Mouse (Mus musculus) layer of hippocampus, adult 9-11 months (tissue): ENCODE data around the gene Tbata.

ENCODE experiments used
- DNase-seq: peaks from one replicate; pipeline ENCODE4 v3.0.0; 2022

The Tbata gene

DNA sequence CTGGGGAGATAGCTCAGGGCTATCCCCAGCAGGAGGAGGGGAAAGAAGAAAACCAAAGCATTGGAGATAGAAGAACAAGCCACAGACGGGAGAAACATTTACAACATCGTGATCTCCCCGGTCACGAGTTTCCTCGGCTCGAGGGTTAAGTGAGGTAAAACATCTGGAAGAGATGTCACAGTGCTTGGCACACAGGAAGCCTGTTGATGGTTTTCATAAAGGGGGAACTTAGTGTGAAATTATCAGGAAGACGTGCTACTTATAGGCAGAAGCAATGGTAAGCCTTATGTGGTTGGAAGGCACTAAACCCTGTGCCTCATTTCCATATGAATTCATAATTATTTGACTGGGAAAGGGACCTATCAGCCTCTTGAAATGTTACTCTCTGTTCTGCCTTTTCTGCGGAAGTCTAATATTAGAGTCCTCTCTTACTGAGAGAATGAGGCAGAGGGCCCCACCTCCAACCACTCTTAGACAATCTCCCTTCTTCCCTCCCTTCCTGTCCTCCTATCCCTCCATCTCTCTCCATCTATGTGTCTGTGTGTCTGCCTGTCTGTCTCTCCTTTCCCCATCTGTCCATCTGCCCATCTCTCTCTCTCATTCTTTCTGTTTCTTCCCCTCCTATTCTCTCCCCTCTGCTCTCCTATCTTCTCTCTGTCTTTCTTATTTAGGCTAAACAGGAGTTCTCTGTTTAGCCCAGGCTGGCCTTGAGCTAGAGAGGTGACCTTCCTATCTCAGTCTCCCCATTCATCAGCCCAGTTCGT is 4.2 kb upstream of the Tbata start:
- no peak for DNase-seq

DNA sequence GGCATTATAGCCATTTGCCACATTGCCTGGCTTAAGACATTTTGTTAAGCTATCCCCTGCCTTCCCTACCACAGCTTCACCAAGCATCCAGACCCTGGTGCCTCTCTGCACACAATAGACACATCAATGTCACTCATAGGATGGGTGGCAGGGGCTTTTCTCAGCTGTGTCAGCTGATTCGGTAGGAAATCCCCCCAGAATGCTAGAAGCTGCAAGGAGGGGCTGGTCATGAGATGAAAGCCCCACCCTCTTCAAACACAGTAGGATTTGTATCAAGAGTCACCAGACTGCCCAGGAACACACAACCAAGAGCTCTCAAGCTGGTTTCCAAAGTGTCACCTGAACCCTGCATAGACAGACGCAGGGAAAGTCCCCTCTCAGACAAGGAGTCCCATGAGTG is 3.4 kb upstream of the Tbata start:
- DNase-seq, result no peak

DNA sequence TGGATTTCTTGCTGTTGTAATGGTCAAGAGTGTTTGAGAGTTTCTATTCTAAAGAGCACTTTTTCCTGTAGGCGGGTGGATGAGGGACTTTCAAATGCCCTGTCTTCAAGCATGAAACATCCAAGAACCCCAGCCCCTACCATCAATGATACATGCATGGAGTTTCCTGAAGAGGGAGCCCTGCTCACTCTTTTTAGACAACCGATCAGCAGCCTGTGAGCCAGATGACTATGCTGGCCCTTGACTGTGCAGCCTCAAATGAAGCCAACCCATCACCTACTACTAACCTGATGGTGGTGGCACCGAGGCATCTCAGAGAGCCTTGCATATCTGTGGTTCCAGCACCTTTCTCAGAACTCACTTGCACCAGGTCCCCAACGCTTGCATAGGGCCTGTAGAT is 742 bp downstream of the Tbata start:
- no peak for DNase-seq

DNA sequence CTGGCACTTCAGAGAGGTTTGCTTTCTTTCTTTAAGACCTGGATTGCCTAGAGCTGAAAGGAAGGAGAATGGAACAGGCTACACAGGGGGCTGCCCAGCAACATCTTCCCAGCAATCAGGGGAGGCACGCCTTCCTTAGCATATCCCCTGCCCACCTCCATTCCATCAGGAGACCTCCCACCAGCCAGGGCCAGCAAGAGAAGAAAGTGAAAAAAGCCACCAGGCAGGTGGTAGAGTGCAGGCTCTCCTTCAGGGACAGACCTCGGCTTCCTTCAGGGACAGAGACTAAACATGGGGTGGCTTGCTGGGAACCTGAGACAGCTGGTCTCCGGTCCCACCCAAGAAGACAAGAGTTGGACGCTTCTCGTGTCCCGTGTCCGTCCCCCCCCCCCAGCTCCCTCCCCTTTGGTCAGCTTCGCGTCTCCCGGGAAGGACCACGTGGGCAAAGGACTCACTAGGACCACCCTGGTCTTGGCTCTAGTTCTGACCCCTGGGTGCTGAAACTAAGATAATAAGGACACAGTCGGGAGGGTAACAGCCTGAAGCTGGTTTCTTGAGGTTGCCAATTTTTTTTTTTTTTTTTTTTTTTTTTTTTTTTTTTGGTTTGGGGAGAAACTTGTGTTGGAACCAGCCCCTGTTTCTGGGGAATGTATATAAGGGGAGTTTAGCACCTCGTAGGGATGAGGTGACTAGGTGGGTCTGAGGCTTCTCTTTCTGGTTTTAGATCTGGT is 3.1 kb downstream of the Tbata start:
- DNase-seq, result no peak

DNA sequence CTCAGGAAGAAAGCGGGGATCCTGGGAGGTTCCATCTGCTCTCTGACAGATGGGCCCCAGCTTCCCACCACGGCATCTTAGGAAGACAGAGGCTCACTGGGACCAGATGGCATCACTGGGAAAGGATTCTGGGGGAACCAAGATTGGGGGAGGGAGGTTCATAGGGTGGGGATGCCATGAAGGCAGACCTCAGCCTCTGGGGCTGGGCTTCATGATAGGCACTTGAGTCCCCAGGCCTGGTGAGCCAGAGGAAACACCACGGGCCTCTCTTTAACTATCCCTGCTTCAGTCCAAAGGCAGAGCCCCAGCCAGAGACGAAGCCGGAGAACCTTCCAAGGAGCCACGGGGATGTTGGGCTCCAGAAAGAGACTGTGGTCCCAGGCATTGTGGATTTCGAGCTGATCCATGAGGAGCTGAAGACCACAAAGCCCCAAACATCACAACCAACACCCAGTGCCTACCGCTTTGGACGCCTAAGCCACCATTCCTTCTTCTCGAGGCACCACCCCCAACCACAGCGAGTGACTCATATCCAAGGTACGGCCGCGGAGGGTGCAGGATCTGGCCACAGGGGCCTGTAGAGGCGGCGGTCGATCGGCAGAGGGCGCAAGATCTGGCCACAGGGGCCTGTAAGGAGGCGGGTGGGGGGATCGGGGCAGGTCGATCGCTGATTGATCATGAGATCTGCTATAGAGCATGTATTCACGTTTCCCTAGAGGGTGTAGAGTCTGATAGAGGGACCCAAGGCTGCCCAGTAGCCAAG is 3.9 kb downstream of the Tbata start:
- peak; percentile 57 for DNase-seq

DNA sequence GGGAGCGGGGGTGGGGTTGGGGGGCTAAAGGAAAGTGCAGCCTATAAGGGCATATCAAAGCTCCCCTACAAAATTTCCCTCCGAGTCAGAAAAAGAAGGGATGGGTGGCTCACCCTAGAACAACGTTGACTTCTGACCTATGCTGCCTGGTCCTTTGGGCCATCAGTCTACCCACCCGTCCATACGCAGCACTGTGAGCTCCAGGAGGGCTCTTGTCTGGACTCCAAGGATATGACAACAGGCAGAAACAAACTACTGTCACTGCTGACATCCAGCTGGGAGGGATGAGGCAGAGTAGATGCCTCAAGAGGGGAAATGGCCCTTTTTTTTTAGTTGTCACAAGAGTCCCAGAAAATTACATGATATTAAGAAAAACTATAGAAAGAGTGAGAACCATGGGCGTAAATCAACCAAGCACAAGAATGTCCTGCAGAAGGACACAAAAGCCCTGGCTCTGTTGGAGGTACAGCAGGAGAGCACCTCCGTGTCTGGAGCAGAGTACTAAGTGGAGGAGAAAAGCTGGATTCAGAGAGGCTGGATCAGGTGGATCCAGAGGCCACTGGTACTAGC is 4.6 kb downstream of the Tbata start:
- no peak for DNase-seq

DNA sequence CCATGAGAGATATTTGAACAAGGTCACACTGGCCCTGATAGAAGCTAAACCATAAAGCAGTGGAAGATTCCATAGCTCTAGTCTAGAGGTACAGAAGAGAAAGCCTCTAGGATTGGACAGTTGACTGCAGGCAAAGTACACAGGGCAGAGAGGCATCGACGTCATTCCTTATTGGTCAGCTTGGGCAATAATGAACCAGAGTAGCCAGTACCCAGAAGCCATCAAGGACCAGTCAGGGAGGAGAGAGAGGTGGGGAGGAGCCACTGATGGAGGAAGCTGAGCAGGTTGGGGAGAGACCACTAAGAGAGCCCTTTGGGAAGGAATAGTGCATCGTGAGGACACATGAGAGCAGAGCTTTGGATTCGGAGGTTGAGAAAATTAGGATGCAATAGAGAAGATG is 6.0 kb downstream of the Tbata start:
- DNase-seq, result no peak

DNA sequence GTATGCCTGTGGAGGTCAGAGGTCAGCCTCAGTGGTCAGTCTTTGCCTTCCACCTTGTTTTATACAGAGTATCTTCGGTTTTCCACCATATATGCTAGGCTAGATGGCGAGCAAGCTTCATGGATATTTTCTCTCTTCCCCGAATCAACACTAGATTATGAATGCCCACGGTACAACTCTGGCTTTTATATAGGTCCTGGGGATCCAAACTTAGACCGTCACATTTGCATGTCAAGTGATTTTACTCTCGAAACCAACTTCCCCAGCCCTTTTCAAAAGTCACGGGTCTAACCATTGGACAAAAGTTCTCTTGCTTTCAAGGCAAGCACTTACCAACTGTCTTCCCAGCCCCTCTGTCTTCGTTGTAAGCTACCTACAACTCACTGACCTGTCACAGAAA is 6.9 kb downstream of the Tbata start:
- no peak for DNase-seq

DNA sequence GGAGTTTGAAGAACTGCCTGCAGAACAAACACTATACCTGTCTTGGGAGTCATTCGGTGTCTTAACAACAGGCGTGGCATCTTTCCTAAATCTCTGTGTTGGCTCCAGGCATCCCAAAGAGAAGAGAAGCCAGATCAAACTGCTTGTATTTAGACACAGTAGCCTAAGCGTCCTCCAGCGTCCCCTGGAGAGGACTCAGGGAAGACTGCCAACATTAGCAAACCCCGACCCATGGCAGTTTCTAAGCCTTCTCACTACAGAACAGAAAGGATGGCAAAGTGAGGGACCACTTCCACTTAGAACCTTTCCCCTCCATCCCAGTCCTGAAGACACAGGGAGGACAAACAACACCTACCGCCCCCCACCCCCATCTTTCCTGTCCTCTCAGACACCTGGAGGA is 8.2 kb downstream of the Tbata start:
- no peak for DNase-seq

DNA sequence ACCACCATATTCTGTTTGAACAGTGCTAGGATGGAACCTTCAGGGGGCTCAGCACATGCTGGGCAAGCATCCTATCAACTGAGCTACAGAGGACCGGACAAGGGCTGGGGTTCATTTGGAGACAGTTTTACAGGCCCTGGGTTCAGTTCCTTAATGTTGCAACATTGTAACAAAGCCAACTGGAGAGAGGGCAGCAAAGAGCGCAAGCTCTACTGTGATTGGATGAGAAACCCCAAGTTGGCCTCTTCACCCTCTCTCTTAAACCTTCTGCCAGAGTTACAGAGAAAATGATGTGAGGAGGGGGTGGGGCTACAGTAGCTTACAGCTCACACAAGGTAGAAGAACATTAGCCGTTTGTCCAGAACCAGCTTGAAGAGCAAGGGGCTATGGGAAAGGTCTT is 15.2 kb downstream of the Tbata start:
- DNase-seq, result no peak

DNA sequence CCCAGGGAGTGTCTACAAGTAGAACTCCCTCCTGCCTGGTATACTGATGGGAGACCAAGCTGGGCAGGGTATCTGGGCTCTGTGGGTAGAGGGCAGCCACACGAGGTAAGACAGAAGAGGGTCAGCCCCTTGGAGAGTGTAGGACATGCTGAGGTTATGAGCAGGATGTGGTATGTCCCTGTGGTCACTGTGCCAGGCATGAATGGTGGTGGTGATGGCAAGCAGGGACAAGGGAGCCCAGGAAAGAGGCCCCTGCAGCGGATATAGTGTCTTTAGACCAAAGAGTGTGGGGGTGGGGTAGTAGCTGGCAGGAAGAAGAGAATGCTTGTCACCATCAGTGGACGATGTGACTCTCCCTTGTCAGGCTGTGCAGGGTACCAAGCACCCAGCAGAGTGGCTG is 16.3 kb downstream of the Tbata start:
- no peak for DNase-seq

DNA sequence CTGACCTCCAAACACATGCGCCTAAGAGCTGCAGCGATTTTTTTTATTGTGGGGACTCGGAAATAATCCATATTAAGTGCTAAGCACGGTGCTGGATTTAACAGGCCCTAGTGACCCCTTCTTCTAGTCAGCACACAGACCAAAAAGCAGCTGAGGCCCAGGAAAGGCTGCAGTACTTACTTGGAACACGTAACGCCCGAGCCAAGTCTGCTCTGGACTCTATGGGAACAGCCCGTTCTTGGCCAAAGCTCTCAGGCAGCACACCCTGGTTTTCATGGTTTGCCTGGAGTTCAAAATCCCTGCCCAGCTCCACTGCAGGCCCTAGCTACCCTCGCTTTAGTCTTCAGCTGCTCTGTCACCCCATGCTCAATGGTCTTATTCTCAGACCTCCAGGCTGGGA is 22.9 kb downstream of the Tbata start:
- no peak for DNase-seq

DNA sequence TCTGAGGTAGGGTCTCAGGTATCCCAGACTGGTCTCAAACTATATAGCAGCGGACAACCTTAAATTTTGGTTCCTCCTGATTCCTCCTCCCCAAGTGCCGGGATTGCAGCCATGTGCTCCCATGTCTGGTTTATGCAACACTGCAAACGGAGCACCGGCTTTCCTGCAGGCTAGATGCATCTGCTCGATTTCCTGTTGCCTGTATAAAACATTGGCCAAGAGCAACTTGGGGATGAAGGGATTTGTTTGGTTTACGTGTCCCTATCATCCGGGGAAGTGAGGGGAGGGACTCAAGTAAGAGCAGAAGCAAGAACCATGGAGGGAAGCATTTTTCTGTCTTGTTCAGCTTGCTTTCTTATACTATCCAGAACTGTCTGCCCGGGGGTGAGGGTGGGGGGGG is 23.5 kb downstream of the Tbata start:
- no peak for DNase-seq

DNA sequence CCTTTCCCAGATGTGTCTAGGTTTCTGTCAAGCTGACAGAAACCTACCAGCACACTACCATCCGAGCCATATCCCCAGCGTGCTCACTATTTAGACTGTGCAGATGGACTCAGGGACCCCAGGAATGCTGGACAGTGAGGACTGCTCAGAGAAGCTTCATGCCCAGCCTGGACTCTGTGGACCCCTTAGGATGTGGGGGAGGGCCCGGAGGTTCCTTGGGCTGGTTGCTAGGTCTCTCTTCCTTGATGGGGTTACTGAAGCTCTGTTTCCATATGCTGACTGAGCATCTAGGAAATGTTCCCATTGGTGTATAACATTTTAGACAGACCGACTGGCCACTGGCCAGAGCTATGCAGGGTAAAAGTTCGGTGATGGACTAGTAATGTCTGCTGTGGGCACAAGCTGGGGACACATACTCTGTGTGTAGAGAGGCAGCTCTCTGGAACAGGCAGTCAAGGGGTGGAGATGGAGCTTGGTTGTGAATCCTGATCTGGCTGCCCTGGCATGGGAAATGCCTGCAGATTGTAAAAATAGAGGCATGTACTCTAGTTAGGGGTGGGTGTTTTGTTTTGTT is 24.1 kb downstream of the Tbata start:
- no peak for DNase-seq

DNA sequence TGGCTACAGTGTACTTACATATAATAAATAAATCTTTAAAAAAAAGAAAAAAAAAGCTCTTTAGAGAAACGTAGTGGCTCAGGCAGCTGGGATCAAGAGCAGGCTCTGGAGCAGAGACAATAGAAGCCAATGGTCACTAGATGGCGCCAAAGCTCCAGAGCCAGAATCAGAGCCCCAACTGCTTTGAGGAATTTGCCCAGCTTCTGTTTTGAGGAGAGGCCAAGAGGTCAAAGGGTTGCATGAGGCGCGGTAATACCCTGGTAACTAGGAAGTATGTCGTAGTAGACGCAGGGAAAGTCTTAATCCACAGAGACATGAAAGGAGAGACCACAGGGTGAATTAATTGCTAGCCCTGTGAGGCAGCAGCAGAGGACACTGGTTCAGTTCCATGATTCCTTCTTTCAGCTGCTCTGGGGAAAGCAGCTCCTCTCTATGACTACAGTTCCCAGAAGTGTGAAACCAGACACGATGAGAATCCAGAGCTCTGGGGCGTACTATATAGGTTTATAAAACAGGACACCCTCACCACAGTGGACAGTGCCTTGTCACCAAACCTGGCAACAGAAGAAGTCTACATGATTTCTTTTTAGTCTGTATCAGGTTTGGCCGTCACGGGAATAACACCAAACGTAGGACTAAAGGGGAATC is 27.9 kb downstream of the Tbata start:
- DNase-seq, result peak; percentile 41

DNA sequence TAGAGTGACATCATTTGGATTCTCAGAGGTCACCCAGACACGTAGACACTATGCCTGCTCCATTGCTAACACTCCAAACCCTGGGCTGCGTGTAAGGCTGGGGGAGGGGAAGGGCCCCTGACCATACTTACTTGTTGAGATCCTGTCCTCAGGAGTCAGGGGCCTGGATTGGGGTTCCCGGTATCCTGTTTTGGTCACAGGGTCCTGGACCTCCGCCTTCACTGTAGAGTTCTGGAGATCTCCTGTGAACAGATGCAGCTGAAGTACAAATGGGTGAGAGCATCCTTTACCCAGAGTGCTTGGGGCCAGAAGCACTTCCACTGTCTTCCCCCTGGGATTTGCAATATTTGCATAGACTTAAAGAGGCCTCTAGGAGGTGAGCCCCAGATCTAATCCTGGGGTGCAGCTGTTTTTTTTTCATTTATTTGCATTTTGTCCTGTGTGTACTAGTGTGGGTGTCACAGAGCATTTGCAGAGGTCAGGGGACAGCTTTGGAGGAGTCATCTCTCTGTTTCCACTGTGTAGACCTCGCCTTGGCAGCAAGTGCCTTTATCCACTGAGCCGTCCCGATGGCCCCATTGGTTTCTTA is 28.6 kb downstream of the Tbata start:
- no peak for DNase-seq

DNA sequence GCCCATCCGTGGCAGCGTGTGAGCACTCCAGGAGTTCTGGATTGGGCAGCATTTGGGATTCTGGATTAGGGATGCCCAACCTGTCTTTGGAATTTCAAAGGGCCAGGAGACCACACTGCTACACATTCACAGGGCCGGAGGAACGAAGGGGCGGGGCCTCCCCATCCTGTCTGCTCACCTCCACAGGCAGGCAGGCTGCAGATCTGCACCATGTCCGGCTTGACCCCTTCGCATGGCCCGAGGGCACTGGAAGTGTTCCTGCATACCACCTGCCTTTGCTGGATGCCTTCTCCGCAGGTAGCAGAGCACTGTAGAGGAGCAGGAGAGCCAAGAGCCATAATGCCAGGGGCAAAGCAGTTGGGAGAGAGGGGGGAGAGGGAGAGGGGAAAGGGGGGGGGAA is 29.2 kb downstream of the Tbata start:
- no peak for DNase-seq

DNA sequence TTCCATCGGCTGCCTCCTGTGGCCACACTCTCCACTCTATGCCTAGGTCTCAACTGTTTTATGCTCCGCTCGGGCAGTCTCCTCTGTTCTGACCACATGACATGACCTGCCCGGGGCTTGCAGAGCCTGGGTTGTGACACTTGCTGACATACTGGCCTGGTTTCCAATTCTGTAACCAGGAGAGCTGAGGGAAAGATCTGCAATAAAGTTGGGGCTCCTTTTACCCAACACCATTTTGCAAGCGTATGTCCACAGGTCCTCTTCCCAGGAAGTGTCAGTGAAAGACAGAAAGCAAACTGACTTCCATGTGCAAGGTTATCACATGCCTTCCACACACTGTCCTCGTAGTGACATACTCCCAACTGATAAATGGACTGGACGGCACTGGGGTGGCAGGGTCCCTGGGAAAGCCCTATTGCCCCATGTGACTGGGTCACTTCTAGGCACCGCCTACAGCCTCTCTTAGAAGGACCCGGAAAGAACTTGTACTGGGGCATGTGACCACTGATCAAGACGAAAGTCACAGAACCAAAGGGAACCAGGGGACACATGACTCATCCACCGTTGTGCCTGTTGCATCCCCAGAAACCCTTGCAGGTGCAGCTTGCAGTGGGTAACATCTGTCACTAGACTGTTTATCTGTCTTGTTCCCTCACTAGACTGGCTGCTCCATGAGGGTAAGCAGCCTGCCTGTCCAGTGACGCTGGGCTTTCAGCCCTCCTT is 30.0 kb downstream of the Tbata start:
- DNase-seq, result no peak

DNA sequence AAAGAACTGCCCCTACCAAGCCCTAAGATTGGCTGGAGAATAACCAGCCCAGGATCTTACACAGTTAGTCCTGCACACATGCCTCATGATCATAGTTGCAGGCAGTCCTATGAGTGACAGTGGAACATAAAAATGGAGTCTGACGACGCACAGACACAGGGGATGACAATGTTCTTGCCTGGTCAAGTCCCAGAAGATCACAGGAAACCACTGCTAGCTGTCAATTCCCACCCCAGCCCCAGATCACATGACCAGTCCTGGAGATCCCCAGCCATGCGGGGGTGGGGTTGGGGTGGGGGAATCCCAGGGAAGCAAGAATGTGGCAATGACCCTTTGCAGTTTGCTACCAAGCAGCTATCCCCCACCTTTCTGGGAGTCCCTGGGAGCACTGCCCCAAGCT is 32.2 kb downstream of the Tbata start:
- no peak for DNase-seq

DNA sequence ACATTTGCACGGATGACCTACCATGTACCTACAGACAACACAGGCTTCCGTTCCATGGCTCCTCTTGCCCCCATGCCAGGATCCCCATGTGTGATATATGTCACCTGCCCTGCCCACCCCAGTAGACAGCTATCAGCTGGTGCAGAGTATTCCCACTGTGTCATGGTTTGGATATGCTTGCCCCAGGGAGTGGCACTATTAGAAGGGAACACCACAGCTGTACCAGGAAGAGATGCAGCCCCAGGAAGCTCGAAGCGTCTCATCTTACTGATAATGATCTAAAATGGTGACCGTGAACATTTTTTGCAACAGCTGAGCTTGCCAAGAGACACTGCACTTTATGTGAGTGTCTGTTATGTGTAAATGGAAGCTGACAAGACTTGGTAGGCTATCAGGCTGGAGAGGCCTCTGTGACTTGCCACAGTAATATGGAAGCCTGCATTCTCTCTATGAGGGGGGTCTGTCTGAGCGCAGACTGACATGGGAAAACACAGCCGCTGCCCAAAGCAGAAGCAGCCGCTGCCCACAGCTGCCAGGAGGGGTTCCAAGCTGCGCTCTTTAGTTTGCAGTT is 36.4 kb downstream of the Tbata start:
- DNase-seq, result no peak

DNA sequence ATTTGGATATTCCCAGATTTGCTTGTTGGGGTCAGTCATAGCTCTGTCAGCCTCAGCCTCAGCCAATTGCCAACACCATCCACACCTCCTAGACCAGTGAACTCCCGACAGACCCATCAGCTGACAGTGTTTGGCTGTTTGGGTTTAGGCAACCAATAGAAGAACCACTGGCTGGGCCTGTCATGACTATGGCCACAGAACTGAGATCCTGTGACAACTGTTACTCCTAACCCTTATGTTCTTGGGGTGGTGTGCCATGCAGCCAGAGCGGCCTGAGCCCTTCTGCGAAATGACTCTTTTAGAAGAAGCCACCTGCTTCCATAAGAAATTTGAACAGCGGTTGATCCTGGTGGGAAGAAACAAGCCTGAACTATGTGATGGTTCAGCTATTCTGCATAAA is 39.4 kb downstream of the Tbata start:
- no peak for DNase-seq
